Mouse (Mus musculus): Measurements from ENCODE around the gene Gm17409.

Gene Gm17409

DNA sequence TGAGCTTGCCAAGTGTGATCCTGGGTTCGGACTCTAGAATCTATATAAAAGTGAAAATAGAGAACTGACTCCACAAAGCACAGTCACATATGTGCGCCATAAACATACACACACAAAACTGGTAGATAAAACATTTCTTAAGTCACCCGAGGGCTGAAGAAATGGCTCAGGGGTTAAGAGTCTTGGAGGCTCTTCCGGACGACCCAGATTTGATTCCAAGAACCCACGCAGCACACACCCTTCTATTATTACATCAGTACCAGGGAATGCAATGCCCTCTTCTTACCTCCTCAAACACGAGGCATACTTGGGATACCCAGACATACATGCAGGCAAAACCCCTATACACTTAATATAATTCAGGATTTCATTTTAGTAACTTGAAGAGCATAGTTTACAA lies at the start of gene Gm17409:
Gm17409 (plus strand) TSS at position 301 of the 400 bp plus-strand sequence.
- in situ Hi-C loops (cut with MboI, MseI): no loop called here

DNA sequence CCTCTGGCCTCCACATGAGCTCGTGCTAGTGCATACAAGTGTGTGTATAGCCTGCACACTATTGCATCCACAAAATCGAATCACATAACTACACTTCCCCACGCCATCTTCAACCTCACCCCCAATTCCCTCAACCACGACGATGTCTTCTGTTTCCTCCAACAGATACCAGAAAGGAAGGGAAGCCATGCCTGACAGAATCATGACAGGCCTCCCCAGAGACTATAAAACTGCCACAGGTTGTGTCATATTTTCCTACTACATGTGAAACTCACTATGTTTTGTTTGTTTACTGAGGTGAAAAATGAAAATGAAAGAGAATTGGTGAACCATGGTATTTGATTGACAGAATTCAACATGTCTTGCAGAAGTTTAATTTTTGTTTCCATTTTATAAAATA lies 46.6 kb upstream of the Gm17409 start:
- in situ Hi-C loops (cut with MboI, MseI): no loop called here

DNA sequence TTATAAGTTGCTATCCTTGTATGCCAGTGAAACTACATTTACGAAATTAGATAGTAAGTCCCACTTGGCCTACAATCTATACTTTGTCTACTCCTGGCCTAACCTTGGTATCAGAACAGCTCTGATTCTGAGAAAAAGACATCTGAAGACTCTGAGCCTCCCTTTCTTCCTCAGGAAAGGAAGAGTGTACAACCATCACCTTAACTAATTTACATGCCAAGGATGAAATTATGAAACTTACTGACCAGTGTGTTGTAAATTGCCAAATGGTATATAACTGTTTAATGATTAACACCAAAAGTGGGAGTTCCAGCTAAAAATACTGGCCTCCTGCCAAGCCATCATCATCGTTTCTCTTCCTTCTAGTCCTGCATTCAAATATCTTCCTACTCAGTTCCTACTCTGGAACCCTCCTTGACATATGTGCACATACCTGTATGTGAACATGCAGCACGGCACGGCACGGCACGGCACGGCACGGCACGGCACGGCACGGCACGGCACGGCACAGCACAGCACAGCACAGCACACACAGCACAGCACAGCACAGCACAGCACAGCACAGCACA lies 44.4 kb upstream of the Gm17409 start:
- in situ Hi-C loops (cut with MboI, MseI): no loop called here

DNA sequence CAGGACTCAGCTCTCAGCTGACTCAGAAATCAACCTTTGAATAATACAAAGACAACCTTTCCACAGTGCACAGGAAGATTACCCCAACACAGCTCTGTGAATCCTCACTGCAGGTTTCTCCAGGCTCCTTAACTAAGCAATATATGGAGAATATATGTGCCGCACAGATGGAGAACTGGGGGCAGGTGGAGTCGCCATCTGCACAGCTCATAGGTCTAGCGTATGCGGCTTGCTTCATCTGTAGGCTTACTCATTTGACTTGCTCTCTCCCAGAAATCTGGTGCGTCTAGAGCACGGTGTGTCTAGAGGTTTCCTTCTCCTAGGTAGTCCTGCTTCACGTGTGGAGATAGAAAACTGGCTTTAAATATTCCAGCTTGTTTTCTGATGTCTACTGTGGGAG lies 37.7 kb upstream of the Gm17409 start:
- in situ Hi-C loops (cut with MboI, MseI): no loop called here

DNA sequence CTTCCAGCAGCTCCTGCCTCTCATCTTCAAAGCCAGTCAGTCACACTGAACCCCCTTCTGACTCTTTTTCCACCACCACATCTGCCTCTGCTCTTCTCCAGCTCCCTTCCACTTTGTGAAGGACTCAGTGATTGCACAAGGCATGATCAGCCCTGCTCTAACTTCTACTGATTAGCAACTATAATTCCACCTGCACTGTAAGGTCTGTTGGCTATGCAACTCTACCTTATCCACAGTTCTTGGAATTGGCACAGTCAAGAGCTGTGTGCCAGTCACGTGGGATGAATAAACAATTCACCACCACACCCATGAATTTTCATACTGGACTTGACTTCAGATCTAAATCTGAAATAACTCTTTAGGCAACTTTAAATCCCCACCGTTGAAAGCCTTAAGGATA lies 36.6 kb upstream of the Gm17409 start:
- in situ Hi-C loops (cut with MboI, MseI): no loop called here

DNA sequence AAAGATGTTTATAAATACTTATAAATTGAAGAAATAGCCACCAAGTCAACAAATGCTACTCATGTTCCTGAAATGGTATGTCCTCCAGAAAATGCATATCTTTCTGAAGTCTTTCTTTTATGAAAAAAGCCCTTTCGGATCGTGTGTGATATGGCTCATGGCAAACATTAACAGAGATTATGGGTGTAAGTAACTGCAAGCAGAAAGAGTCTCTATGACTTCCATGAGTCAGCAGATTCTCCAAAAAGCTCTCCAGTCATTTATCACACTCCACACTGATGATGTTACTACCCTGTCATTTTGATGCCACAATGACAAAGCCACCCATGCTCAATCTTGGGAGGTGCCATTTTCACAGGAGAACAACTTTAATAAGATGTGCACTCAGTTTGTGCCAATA lies 35.5 kb upstream of the Gm17409 start:
- in situ Hi-C loops (cut with MboI, MseI): no loop called here

DNA sequence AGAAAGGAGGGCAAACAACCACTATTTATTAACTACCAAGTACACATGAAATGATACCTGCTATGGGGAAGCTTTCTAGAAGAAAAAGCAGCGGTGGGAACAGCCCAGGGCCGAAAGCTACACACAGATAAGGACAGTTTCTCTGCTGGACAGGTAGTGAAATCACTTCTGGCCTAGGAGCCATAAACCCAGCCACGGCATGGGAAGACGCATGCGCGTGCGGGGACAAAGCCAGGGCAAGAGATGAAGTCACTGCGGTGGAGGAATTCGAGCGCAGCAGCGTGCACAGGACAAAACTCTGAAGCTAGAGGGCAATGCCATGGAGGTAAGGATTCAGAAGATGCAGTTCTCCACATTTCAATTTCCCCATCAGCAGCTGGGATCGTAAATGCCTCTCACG lies 34.4 kb upstream of the Gm17409 start:
- in situ Hi-C loops (cut with MboI, MseI): no loop called here

DNA sequence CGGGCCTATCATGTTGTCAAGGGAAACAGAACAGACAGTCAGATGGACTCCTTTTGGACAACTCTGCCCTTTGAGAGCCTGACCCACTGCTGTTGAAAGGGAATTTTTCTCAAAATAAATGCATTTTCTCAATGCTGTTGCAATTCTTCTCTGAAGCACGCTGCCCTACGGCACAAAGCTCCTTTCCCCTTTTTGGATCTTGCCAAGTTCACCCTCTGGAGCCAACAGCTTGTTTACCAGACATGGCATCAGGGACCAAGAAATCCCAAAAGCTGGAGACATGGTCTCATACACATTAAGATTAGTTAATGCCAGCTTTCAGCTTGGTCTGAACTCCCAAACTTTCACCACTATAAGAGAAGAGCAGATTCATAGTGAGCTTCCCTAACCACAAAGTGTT lies 33.0 kb upstream of the Gm17409 start:
- in situ Hi-C loops (cut with MboI, MseI): no loop called here

DNA sequence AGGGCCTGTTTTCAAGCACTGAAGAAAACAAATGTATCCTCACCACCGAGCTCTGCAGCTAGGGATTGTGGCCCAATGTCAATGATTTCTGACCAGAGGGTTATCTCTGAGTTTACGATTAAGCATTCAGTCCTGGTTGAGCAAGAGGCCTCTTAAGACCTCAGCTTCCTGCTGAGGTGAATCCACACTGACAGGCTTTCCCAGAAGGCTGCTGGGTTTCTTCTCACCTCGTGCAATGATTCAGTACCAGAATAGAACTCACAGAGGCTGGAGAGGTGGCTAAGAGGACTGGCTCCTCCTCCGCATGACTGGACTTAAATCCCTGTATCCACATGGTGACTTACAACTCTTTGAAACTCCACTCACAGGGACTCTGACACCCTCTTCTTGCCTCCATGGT lies 26.8 kb upstream of the Gm17409 start:
- in situ Hi-C loops (cut with MboI, MseI): no loop called here

DNA sequence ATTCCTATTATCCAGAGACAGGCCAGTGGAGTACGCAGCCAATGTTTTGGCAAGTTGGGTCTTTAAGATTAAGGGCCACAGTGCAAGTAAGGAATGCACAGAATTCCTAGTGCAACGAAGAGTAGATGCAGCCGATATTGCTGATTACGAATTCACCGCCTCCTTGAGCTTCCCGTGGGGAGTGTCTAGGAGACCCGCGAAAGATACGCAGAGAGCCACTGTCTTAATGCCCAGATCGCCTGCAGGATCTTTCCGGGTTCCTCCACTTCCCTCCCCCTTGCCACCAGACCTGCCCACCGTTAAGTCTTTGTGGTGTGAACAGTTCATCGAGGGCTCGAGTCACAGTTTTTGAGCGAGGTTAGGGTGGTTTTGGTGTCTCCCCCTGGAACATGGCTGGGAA lies 22.9 kb upstream of the Gm17409 start:
- in situ Hi-C loops (cut with MboI, MseI): no loop called here

DNA sequence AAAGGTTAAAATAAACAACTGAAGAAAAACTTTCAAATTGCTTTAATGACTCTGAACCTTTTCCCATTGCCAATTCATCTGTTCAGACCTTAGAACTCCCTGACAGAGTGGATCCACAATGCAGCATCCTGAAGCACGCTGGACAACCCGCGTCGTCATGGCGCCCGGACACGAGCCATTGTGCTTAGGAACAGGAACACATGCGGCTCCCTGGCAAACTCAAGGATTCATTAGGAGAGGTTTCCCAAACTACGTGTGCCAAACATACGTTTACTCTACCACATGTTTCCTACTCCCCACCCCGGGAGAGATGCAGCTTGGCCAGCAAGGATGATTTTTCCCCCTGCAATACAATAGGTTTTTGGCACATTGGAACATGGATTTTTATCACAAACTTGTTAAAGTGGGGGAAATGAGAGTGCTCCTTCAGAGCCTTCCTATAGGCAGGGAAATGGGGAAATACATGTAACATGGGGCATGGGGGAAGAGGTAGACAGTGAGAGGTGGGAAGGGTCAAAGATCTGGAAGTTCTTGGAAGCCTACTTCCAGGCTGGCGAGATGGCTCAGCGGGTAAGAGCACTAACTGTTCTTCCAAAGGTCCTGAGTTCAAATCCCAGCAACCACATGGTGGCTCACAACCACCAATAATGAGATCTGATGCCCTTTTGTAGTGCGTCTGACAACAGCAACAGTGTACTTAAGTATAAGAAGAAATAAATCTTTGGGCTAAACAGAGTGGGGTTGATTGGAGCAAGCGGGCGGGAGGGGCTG lies 15.6 kb upstream of the Gm17409 start:
- in situ Hi-C loops (cut with MboI, MseI): no loop called here

DNA sequence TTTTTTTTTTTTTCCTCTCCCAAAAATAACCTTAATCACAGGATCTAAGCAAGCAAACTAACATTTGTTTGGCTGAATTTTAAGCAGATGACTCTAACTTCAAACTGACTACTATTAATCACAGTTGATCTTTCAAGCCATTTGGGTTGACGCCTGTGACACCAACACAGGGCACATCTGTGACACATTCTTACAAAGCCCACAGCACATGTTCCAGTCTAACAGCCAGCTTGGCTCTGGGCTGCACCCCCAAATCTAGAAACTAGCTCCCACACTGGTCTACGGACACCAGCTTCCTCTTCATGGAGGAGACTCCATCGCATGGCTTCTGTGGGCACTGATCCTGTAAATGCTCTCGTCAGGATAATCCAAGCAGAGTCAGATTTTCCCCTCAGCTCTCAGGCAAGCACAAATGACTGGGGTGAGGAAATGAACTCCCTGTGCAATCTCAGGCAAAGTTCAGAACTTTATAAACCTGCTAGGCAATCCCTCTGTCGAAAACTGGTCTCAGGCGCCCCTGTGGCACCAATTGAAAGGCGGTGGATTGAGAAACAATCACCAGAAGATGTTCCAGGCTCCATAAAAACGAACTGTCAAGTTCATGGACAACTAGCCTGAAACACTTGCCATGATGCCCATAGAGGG lies 13.0 kb upstream of the Gm17409 start:
- in situ Hi-C loops (cut with MboI, MseI): no loop called here

DNA sequence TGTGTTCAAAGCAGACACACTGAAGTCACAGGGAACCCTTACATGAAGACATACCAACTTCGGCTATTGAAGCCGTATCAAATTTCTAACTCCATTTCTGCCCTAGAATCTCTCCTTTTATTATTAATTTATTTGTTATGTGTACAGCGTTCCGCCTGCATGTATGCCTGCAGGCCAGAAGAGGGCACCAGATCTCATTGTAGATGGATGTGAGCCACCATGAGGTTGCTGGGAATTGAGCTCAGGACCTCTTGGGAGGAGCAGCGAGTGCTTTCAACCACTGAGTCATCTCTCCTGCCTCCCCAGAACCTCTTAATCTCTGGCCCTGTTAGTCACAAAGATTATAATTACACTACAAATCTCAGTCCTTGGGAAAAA lies 12.4 kb upstream of the Gm17409 start:
- in situ Hi-C loops (cut with MboI, MseI): no loop called here

DNA sequence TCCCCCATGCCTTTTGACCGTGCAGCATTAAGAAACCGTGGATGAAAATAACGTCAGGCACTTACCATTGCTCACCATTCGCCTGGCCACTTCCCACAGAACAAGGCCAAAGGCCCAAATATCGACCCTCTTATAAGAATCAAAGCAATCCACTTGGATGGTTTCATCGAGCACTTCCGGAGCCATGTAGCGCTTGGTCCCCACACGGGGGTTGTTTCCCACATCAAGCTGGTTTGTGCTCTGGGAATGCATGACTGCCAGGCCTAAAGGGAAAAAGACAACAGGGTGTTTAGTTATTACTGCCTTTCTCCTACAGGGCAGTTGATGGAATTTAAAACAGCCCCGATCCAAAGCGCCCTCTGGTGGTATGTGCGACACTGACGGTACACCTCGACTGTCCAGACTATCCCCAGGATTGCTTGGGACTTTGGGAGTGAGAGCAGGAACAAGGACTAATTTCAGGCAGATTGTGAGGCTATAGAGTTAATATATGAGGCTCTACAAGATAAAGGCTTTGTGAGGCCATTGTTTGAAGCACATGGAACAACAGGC lies 11.0 kb upstream of the Gm17409 start:
- in situ Hi-C loops (cut with MboI, MseI): no loop called here

DNA sequence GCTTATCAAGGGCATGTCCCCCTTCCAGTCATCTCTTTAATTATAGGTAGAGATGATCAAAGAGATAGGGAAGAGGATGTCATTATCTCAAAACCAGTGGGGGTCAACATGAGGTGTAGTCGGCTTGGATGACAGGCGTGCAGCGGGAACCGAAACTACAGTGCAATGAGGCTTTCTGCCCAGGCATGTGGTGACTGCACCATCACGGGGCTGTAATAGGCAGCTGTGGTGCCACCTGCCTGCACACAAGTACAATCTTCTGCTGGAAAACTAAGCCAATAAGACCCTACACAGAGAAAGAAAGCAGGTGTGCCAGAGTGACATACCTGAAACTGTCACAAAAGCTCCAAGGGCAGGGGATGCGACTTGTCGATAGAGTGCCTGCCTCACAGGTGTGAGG lies 374 bp downstream of the Gm17409 start:
- in situ Hi-C loops (cut with MboI, MseI): no loop called here

DNA sequence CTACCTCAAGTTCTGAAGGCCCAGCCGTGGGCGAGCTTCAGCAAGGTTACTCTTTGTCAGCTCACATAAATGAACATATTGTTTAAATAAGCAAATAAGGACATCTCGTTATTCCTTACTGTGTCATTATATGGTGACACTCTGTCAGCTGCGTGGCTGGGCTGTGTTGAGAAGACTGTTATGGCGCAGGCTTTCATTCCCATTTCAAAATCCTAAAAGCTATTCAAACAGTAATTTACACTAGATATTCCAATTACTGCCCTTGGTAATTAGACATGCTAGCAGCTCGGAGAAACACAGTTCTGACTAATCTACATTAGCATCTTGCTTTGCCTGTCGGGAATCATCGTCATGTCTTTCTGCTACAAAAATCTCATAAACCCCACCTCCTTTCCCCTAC lies 5.7 kb downstream of the Gm17409 start:
- in situ Hi-C loops (cut with MboI, MseI): loop anchor here (5.0 kb wide), 1 partner anchor 192 kb away; no protein-coding TSS in a partner anchor

DNA sequence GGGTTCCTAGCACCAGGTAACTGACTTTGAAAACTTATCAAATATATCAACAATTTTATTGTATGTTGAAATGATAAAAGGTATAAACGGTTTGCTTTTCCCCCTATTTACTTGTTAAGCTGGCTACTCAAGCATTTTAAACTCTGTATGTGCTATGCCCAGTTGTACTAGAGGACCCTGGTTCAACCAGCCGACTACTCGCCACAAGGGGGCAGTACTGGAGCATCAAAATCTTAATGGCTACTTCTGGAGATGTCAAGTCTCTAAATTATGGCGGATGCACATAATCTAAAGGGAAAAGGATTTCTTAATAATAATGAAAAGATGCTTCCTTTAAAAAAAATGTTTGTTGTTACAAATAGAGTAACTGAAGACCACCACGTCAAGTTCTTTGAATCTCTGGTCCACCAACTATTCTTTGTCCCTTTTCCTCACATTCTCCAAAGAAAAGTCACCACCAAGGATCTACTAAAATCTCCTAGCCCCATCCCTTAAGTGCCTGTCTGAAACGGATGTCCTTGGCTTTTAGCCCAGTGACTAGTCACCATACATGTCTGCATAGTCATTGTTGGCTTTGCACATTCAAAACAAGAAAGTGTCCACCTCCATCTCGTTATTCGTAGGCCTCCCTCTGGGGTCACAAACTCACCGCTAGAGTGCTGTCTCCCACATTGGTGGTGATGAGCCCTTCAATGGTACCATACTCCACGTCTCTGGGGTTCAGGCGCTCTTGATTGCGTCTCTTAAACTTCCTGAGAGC lies 7.2 kb downstream of the Gm17409 start:
- in situ Hi-C loops (cut with MboI, MseI): loop anchor here (5.0 kb wide), 1 partner anchor 190 kb away; no protein-coding TSS in a partner anchor

DNA sequence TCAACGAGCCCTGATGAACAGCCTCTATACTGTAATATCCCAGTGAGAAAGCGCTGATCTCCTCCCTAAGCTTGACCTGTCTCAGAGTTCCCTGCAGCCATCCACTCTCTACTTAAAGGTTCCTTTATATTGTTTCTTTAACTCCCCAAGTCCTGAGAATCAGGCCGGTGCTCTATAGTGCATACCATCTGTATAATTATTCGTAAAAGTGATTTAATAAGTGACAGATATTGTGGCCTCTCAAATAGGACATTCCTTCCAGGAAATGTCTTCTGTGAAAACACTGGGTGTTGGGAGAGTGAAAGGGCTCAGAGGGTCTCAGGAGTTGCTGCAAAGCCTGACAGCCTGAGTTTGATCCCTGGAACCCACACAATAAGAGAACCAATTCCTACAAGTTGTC lies 8.2 kb downstream of the Gm17409 start:
- in situ Hi-C loops (cut with MboI, MseI): loop anchor here (5.0 kb wide), 1 partner anchor 189 kb away; no protein-coding TSS in a partner anchor

DNA sequence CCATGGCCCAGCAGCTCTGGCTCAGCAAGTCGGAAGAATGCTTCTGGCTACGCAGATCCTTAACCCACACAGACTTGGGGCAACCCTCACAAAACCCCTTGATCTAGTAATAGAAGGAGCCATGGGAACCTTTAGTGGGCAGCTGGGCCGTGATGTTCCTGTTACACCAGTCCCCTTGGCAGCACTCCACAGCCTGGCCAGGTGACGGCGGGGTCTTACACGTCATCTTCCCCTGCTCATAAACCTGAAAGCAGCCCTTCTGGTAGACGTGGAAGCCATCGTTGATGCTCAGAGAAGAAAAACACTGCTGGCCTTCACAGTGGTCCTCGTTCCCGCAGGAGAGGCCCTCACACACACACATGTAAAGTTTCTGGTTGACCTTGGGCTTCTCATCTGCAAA lies 9.6 kb downstream of the Gm17409 start:
- in situ Hi-C loops (cut with MboI, MseI): loop anchor here (5.0 kb wide), 1 partner anchor 188 kb away; no protein-coding TSS in a partner anchor

DNA sequence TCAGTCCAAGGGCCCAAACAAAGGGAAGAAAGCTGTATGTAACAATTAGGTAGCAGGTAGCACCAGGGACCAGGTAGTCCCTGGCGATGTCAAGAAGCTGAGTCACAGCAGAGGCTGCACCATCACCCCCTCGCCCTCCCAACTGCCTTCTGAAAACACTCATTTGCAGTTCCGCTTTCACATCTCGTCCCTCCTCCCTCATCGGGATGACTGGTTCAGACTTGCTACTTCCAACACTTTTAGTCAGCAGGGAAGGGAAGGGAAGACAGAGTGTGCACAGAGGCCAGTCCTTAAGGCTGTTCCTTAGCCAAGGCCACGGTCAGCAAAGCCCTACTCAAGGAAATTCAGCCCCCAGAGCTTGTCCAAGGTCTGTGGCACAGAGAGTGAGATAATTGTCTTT lies 10.8 kb downstream of the Gm17409 start:
- in situ Hi-C loops (cut with MboI, MseI): no loop called here

DNA sequence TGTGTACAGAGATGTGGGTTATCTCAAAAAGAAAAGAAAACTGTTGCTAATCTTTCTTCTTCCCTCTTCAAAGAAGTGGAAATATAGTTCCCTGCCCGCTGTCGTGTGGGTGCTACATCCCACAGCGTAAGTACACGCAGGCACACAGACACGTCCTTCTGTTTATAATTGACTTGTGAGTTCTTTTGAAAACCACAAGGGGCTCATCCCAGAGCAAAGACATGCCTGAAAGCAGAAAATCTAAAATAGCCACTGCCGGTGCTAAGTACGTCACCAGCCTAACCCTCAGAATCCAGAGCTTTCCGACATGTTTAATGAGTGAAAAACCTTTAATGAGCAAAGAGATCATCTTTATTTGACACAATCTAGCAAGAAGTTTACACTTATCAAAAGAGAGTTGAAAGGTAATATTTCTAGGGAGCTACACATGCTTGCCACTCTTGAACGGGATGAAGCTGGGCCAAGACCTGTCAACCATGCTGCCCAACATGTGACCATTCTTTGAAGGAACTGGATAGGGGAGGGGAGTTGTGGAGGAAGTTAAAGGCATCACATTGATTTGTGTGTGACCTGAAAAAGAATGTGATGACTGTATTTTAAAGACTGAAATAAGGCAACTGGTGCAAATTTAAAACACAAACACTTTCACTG lies 11.7 kb downstream of the Gm17409 start:
- in situ Hi-C loops (cut with MboI, MseI): no loop called here
